Mouse (Mus musculus) small intestine, adult 2 months (tissue): ENCODE results near the gene Slc5a11. TPM values are rescaled to one million over a fixed set of nuclear protein-coding genes. Genes with fewer than 3 reads are reported as not detected.

Experiments
- H3K27ac ChIP-seq: fragments of 200-500 bp; 2 replicates; pipeline ENCODE4 v1.5.1; 2012; ENCODE audit warnings: low read depth, low read length, control low read depth, inconsistent platforms; ENCODE audit not compliant: insufficient read depth
- H3K27me3 ChIP-seq: fragments of 200-500 bp; 2 replicates; pipeline ENCODE4 v1.6.1; 2012; ENCODE audit warnings: mild to moderate bottlenecking, moderate library complexity, low read length, inconsistent platforms; ENCODE audit not compliant: control insufficient read depth, insufficient read depth
- H3K36me3 ChIP-seq: fragments of 200-500 bp; 2 replicates; pipeline ENCODE4 v1.6.1; 2012; ENCODE audit warnings: mild to moderate bottlenecking, low read length, control low read depth, inconsistent platforms; ENCODE audit not compliant: control insufficient read depth, insufficient read depth
- H3K4me1 ChIP-seq: fragments of 200-500 bp; 2 replicates; pipeline ENCODE4 v1.6.1; 2012; ENCODE audit warnings: low read length, inconsistent platforms, mixed read lengths; ENCODE audit not compliant: control insufficient read depth, insufficient read depth, insufficient read length
- H3K4me3 ChIP-seq: fragments of 200-500 bp; 2 replicates; pipeline ENCODE4 v1.5.1; 2012; ENCODE audit warnings: low read depth, mild to moderate bottlenecking, control low read depth, inconsistent platforms, low read length, moderate library complexity
- CTCF ChIP-seq: fragments of 200-500 bp; IDR thresholded peaks from 2 replicates; pipeline ENCODE4 v1.5.1; 2012; ENCODE audit warnings: low read depth, mild to moderate bottlenecking, control low read depth, inconsistent platforms, low read length, moderate library complexity, mixed read lengths; ENCODE audit not compliant: insufficient replicate concordance, insufficient read length; ENCODE audit errors: extremely low read depth
- POLR2A ChIP-seq: fragments of 200-500 bp; IDR thresholded peaks from 2 replicates; pipeline ENCODE4 v1.6.1; 2012; ENCODE audit warnings: low read depth, mild to moderate bottlenecking, control low read depth, inconsistent platforms, low read length, moderate library complexity
- WGBS: fragments of 180-500 bp; shearing (Covaris S2); methylation state at CpG from one replicate; pipeline ENCODE4 v1.1.7; 2018; 5-methylcytosine and 5-hydroxymethylcytosine counted together
- polyA plus RNA-seq: library from polyadenylated mRNA; depleted of rRNA; stranded (reverse); fragments of >200 nt; gene quantifications from 2 replicates; pipeline ENCODE4 v1.2.3, GENCODE M21; 2012

The Slc5a11 gene
- polyA plus RNA-seq, 1 experiment = 204 TPM

DNA sequence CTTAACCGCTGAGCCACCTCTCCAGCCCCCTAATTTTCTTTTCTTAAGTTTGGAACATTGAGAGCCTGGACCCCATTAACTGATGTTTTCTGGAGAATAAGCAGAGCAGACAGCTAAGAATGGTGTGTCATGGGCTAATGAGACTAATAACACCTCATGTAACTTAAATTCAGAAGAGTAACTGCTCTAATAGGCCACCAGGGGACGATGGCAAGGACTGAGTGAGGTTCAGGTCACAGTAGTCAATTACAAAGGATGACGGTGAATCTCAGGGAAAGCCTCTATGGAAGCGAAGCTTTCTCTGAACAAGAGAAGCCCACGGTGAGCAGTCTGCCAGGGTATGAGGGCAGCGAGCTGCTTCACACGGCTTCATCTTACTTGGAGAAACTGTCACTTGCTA lies 80.8 kb downstream of the Slc5a11 start:
- Histone ChIP-seq H3K36me3 (peaks cover 84% of the 10 kb centered on the region), H3K27me3 (no peaks in the 10 kb centered on the region), H3K4me3 (no peak overlapping the region), H3K4me1 (no peaks in the 10 kb centered on the region), H3K27ac (no peak overlapping the region)
- 86% methylated on average over 7 of the region's 7 CpGs for WGBS
- no peak for TF ChIP-seq CTCF
- TF ChIP-seq POLR2A = no peak

DNA sequence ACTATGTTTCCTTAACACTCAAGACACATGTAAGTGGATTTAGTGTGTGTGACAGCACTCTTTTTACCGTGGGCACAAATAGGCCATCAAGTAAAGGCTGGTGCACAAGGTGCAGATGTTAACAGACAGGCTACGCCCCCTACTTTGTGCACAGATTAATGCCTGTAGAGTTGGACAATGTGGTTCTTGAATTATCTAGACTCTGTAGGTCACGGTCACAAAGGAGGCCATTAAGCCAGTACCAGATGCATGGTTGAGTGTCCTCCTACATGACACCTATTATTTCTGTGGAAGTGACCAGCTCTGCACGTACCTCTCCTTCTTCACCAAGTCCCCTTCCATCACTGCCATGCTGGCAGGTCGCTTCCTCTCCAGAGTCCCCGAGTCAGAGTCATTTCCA lies 81.5 kb downstream of the Slc5a11 start:
- 94% methylated on average over 6 of the region's 6 CpGs for WGBS
- no peak for TF ChIP-seq POLR2A
- no peak for TF ChIP-seq CTCF
- peaks cover 83% of the 10 kb centered on the region for H3K36me3 ChIP-seq
- no peaks in the 10 kb centered on the region for H3K4me1 ChIP-seq
- H3K4me3 ChIP-seq = no peak overlapping the region
- no peaks in the 10 kb centered on the region for H3K27me3 ChIP-seq
- H3K27ac ChIP-seq = no peak overlapping the region

DNA sequence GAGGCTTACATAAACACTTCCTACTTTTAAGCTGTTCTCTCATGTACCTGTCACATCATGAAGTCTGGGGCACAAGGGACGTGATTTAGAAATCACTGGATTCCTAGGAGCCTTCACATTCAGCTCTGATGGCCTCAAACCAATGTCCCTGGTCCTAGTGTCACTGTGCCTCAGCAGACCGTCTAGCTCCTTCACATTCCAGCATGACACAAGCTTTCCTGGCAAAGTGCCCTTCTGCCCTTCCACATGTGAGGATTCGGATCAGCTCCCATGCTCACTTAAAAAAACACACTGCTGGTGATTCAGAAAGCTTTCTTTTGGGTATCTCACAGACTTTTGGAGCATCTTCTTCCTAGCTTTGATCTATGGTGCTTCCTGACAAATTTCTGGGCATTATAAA lies 83.6 kb downstream of the Slc5a11 start:
- WGBS = 62% methylated on average over 3 of the region's 3 CpGs
- H3K36me3 ChIP-seq = peaks cover 71% of the 10 kb centered on the region
- no peaks in the 10 kb centered on the region for H3K4me1 ChIP-seq
- no peak overlapping the region for H3K4me3 ChIP-seq
- no peak overlapping the region for H3K27ac ChIP-seq
- no peaks in the 10 kb centered on the region for H3K27me3 ChIP-seq
- TF ChIP-seq CTCF (no peak), POLR2A (no peak)

DNA sequence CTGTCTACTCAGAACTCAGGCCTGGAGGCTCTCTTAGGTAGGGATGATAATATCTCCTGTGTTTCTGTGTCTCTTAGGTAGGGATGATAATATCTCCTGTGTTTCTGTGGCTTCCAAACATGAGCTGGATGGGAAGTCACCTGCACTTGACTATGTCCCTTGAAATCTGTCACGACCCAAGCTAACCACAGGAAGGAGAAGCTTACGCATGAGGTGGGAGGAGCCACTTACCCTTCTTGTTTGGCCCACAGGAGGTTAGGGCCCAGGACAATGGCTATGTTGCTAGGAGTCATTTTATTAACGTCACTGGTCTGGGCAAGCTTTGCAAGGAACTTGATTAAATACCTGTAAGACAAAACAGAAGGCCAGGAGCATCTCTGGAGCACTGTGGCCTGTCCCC lies 85.7 kb downstream of the Slc5a11 start:
- Histone ChIP-seq H3K27me3 (no peaks in the 10 kb centered on the region), H3K4me3 (no peak overlapping the region), H3K4me1 (no peaks in the 10 kb centered on the region), H3K36me3 (peaks cover 70% of the 10 kb centered on the region), H3K27ac (no peak overlapping the region)
- TF ChIP-seq POLR2A (no peak), CTCF (no peak)
- 82% methylated on average over 3 of the region's 3 CpGs for WGBS

DNA sequence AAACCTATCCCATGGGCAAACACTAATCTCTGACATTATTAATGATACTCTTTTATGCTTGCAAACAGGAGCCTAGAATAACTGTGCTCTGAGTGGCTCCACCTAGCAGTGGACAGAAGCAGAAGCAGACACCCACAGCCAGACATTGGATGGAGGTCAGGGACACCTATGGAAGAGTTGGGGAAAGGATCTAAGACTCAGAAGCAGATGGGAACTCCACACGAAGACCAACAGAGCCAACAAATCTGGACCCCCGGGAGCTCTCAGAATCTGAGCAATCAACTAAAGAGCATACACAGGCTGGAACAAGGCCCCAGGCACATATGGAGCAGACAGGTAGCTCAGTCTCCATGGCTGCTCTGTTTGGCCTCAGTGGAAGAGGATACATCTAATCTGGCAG lies 90.8 kb downstream of the Slc5a11 start:
- H3K27me3 ChIP-seq = no peaks in the 10 kb centered on the region

DNA sequence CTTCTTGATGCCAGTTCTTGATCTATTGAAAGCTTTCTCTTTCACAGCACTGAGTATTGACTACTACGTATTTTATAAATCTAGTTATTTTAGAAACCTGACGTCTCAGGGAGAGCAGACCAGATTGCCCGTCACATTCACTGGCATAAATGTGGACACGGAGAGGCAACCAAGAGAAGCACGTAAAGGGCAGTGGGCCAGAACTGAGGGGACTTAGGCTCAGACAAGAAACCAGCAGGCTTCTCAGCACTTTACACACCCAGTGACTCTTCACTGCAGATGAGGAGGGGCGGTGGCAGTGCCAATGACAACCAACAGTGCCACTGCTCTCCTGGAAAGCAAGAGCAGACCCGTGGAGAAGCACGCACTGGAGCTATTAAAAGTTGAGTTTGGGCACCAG lies 92.7 kb downstream of the Slc5a11 start:
- H3K4me1 ChIP-seq = peaks cover 5% of the 10 kb centered on the region; the same call in 1 of the 2 replicates
- no peak overlapping the region for H3K27ac ChIP-seq
- TF ChIP-seq CTCF (no peak), POLR2A (no peak)
- 94% methylated on average over 8 of the region's 8 CpGs for WGBS
- peaks cover 82% of the 10 kb centered on the region for H3K36me3 ChIP-seq
- H3K4me3 ChIP-seq = no peak overlapping the region
- no peaks in the 10 kb centered on the region for H3K27me3 ChIP-seq

More for the DNA sequence above, 90.8 kb downstream of the Slc5a11 start:
- H3K4me3 ChIP-seq = no peak overlapping the region
- H3K27ac ChIP-seq = no peak overlapping the region
- H3K36me3 ChIP-seq = peaks cover 70% of the 10 kb centered on the region
- no peak for TF ChIP-seq CTCF
- TF ChIP-seq POLR2A = no peak
- peaks cover 5% of the 10 kb centered on the region; the same call in 1 of the 2 replicates for H3K4me1 ChIP-seq
- 85% methylated on average over 2 of the region's 2 CpGs for WGBS

- Histone ChIP-seq H3K36me3 (peaks cover 84% of the 10 kb centered on the region), H3K4me3 (no peak overlapping the region)
- 31% methylated on average over 4 of the region's 4 CpGs for WGBS
Measured at GRCm38 (mm10) chr7:123307887-123308558, 93.4 kb downstream of the Slc5a11 start.

More at GRCm38 (mm10) chr7:123307887-123308558, 93.4 kb downstream of the Slc5a11 start:
- Histone ChIP-seq H3K4me1 (peaks cover 5% of the 10 kb centered on the region; the same call in 1 of the 2 replicates), H3K27me3 (no peaks in the 10 kb centered on the region), H3K27ac (peak overlapping the region; percentile 2; the same call in 1 of the 2 replicates)
- TF ChIP-seq CTCF = no peak
- TF ChIP-seq POLR2A = no peak
